Mouse (Mus musculus) sigmoid colon, adult 10 weeks (tissue): ENCODE measurements around the gene Bend6. TPM values are rescaled to one million over a fixed set of nuclear protein-coding genes. Genes with fewer than 3 reads are reported as not detected.

Experiments used
- polyA plus RNA-seq: library from polyadenylated mRNA; stranded (reverse); fragments of 350-450 nt; fragmentation: Illumina TruSeq; extraction: RNeasy Lipid Tissue Mini Kit (QIAGEN cat#74804); gene quantifications from one replicate; pipeline ENCODE4 v1.2.3, GENCODE M21; 2014; ENCODE audit warnings: low read depth, low replicate concordance

Gene Bend6
- polyA plus RNA-seq = 2.4 TPM

DNA sequence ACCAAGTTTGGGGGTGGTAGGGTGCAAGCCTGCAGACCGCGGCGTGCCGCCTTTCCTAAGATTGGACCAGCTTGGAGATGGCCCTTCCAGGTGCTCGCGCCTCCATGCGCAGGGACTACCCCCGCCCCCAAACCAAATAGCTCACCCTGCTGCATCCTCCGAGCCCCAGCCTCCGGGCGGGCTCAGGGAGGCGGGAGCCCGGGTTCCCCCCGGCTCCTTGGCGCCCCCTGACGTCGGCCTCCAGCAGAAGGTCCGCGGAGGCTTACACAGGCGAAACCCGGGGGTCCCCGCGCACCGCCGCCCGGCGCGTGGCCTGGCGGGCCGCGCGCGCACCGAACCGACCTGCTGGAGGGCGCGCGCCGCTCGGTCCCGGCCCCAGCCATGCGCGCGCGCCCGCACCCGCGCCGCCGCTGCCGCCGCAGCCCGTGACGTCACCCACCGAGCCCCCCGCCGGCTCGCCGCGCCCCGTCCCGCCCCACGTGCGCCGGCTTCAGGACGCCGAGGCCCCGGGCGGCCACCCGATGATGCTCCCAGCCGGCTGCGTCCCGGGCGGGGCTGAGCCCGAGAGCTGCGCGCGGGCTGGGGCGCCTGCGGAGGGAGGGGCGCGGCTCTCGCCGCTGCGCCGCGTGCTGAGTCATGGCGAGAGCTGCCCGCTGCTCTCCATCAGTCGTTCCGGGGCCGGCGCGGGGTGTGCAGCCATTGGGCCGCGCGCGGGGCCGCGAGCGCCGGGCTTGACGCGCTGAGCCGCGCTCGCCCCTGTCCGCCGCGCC is at the start of gene Bend6:
Gene Bend6, minus strand, starts transcription at position 396 of the 770 bp plus-strand sequence.

DNA sequence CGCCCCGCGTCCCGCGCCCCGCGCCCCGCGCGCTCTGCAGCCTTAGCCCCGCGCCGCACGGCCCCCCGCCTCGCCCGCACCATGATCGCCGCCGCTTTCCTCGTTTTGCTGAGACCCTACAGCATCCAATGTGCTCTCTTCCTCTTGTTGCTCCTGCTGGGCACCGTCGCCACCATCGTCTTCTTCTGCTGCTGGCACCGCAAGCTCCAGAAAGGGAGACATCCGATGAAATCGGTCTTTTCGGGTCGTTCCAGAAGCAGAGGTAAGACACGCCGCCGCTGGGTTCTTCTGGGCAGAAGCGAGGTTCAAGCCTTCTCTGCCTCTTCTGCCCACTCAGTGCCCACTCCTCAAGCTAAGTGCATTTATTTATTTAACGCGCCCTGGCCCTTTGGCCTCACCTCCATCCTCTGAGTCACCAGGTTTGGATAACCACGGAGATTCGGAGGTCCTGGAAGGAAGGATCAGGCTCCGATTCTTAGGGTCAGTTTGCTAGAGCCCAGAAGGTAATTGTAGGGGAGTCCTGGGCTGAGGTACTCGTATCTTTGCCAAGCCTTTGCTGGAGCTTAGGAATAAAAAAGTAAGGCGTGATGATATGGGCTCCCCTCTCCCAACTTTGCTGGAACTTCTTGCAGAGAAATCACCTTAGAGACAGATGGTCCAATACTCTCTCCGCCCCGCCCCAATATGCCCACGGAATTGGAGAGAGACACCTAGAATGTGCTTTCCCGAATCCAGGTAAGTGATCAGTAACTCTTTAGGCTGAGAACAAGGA is 761 bp upstream of the Bend6 start, which contains the start of gene Dst:
Gene Dst, plus strand, starts transcription at position 35 of the 772 bp plus-strand sequence.

DNA sequence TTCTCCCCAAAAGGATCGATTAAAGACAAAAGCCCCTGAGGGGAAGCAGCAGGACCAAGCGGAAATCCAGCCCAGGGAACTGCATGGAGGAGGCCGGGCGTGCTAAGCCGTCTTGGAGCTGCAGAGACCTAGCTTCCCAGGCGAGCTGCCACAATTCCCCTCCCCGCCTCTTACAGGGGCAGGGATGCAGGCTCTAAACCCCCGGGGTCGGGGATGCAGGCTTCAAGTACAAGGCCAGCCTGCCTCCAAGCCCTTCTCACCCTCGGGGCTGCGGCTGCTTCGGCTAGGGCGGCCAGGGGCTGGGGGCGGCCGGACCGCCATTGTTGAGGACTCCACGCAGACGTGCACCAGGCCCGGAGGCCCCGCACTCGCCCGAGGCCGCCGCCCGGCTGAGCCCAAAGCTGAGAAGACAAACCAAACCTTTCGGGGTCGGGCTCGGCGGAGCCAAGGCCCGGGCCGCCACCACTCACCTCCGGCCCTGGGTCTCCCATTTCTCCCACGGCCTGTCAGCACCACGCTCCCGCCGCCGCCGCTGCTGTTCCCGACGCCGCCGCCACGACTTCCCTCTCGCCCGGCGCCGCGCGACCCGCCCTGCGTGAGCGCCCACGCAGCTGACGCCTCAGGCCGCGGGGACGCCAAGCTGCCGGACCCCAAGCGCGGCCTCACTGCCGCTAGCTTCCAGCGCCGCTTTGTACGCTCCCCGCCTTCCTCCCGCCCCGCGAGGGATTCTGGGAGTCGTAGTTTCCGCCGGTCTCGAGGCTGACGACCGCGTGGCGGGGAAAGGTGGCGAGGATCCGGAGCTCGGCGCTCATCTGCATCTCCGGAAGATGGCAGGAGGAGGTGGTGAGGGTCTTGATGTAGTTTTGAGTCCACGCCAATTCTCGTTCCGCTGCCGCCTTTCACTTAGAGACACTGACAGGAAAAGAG is 93.5 kb downstream of the Bend6 start, which contains the start of gene Zfp451:
Gene Zfp451, minus strand, starts transcription at position 728 of the 927 bp plus-strand sequence.

Other genes starting within 250 kb of the Bend6 start
- 6.5 TPM for gene Prim2, start 238.0 kb downstream of the Bend6 start, polyA plus RNA-seq
- 29.1 TPM for gene Rab23, start 187.9 kb downstream of the Bend6 start, polyA plus RNA-seq
- 23.2 TPM for gene Bag2, start 150.0 kb downstream of the Bend6 start, polyA plus RNA-seq
- gene Zfp451, start 93.2 kb downstream of the Bend6 start, polyA plus RNA-seq = 45.6 TPM
- 78.0 TPM for gene Dst, start 409 bp upstream of the Bend6 start, polyA plus RNA-seq